Mouse (Mus musculus): ENCODE results near the gene Kcnk16. TPM values are rescaled to one million over a fixed set of nuclear protein-coding genes. Genes with fewer than 3 reads are reported as not detected.
A peak's percentile ranks its signal among the peaks of the same experiment; 100 is the strongest.

Kcnk16 gene
- polyA plus RNA-seq, 1 experiment from 2014 or later, result not detected

GRCm38 (mm10) chr14:20211754-20212601 lies 57.0 kb downstream of the Kcnk16 start:
- Histone ChIP-seq H3K9me3 (replicated peaks) (no peaks in the 10 kb centered on the region), H3K27me3 (ENCODE audit: low read depth, poor library complexity, severe bottlenecking) (peaks cover 41% of the 10 kb centered on the region), H3K4me1 (peaks cover 34% of the 10 kb centered on the region), H3K4me3 (no peak overlapping the region), H3K27ac (replicated peaks) (peak overlapping the region; percentile 15; the same call in 1 of the 2 replicates), H3K36me3 (no peaks in the 10 kb centered on the region)
- 45% methylated on average over 9 of the region's 9 CpGs for WGBS
- peak; percentile 23 for DNase-seq (ENCODE audit: low spot score)

Other genes starting within 250 kb of the Kcnk16 start
- gene Saysd1, start 130.7 kb downstream of the Kcnk16 start, polyA plus RNA-seq (2016; fragmentation: Nextera tagmentation; extraction: Ambion mirVana), result 10.2 and 11.3 TPM in 2 replicates
- gene Kcnk5, start 87.4 kb downstream of the Kcnk16 start, polyA plus RNA-seq (2016; fragmentation: Nextera tagmentation; extraction: Ambion mirVana), result 10.2 TPM in 2 replicates
- gene Nudt13, start 25.5 kb upstream of the Kcnk16 start, polyA plus RNA-seq (2016; fragmentation: Nextera tagmentation; extraction: Ambion mirVana), result 11.8 and 13.4 TPM in 2 replicates
- gene Ecd, start 78.9 kb upstream of the Kcnk16 start, polyA plus RNA-seq (2016; fragmentation: Nextera tagmentation; extraction: Ambion mirVana), result 73.8 and 77.1 TPM in 2 replicates
- 46.4 and 50.4 TPM in 2 replicates for gene Fam149b, start 79.0 kb upstream of the Kcnk16 start, polyA plus RNA-seq (2016; fragmentation: Nextera tagmentation; extraction: Ambion mirVana)
- 331 and 350 TPM in 2 replicates for gene Dnajc9, start 119.7 kb upstream of the Kcnk16 start, polyA plus RNA-seq (2016; fragmentation: Nextera tagmentation; extraction: Ambion mirVana)
- gene Mrps16, start 124.4 kb upstream of the Kcnk16 start, polyA plus RNA-seq (2016; fragmentation: Nextera tagmentation; extraction: Ambion mirVana), result 79.9 and 85.5 TPM in 2 replicates
- 0.46 and 0.66 TPM in 2 replicates for gene Cfap70, start 183.0 kb upstream of the Kcnk16 start, polyA plus RNA-seq (2016; fragmentation: Nextera tagmentation; extraction: Ambion mirVana)
- gene Anxa7, start 210.9 kb upstream of the Kcnk16 start, polyA plus RNA-seq (2016; fragmentation: Nextera tagmentation; extraction: Ambion mirVana), result 11.8 and 15.5 TPM in 2 replicates
- 1.1 and 1.2 TPM in 2 replicates for gene Mss51, start 227.7 kb upstream of the Kcnk16 start, polyA plus RNA-seq (2016; fragmentation: Nextera tagmentation; extraction: Ambion mirVana)